Mouse (Mus musculus) stomach, embryonic 16.5 days (tissue): Measurements from ENCODE around the gene Stat5b. TPM values are rescaled to one million over a fixed set of nuclear protein-coding genes. Genes with fewer than 3 reads are reported as not detected.

Source experiments
- ATAC-seq: fragments of 200-750 bp; cut with Nextera tagmentation; 2 replicates; pipeline ENCODE4 v1.8.0; 2017; ENCODE audit warnings: moderate number of reproducible peaks, moderate TSS enrichment; ENCODE audit not compliant: insufficient read depth, low FRiP score
- H3K27ac ChIP-seq: fragments of 300-500 bp; sonication (generic); 2 replicates; pipeline ENCODE4 v1.5.1; 2014; ENCODE audit warnings: low read length
- H3K27me3 ChIP-seq: fragments of 300-500 bp; sonication (generic); 2 replicates; pipeline ENCODE4 v1.6.1; 2014; ENCODE audit warnings: low read length, control low read depth, mixed read lengths; ENCODE audit not compliant: control insufficient read depth, insufficient read depth
- H3K36me3 ChIP-seq: fragments of 300-500 bp; sonication (generic); 2 replicates; pipeline ENCODE4 v1.6.1; 2014; ENCODE audit warnings: low read length; ENCODE audit not compliant: control insufficient read depth, insufficient read depth
- H3K4me1 ChIP-seq: fragments of 300-500 bp; sonication (generic); 2 replicates; pipeline ENCODE4 v1.6.1; 2014; ENCODE audit warnings: low read length, control low read depth, mixed read lengths; ENCODE audit not compliant: control insufficient read depth, insufficient read depth
- H3K4me2 ChIP-seq: fragments of 300-500 bp; sonication (generic); 2 replicates; pipeline ENCODE4 v1.6.1; 2014; ENCODE audit warnings: low read depth, low read length, mixed read lengths
- H3K4me3 ChIP-seq: fragments of 300-500 bp; sonication (generic); replicated peaks from 2 replicates; pipeline ENCODE4 v1.5.1; 2014; ENCODE audit warnings: mild to moderate bottlenecking, low read length
- H3K9ac ChIP-seq: fragments of 300-500 bp; sonication (generic); 2 replicates; pipeline ENCODE4 v1.6.1; 2014; ENCODE audit warnings: low read length
- H3K9me3 ChIP-seq: fragments of 300-500 bp; sonication (generic); replicated peaks from 2 replicates; pipeline ENCODE4 v1.6.1; 2016; ENCODE audit warnings: low read length, control low read depth; ENCODE audit not compliant: control insufficient read depth
- WGBS: fragments of 180-500 bp; shearing (Covaris S2); extraction: QIAGEN DNeasy Blood & Tissue Kit; methylation state at CpG from one replicate; pipeline ENCODE4 v1.1.7; 2014; 5-methylcytosine and 5-hydroxymethylcytosine counted together
- polyA plus RNA-seq: library from polyadenylated mRNA; unstranded; fragments of >200 nt; fragmentation: Nextera tagmentation; extraction: Ambion mirVana; gene quantifications from 2 replicates; pipeline ENCODE4 v1.2.1, GENCODE M21; 2015

The Stat5b gene
- polyA plus RNA-seq, 1 experiment from 2014 or later, result 27.4 TPM

- H3K4me1 ChIP-seq, result peaks cover 28% of the 10 kb centered on the region
- ATAC-seq, result no peak
- H3K27me3 ChIP-seq, result no peaks in the 10 kb centered on the region
- no peak overlapping the region for H3K27ac ChIP-seq
- no peak overlapping the region for H3K9ac ChIP-seq
- H3K9me3 ChIP-seq, result no peaks in the 10 kb centered on the region
- WGBS, result 52% methylated on average over 9 of the region's 9 CpGs
- H3K36me3 ChIP-seq, result no peaks in the 10 kb centered on the region
- no peak overlapping the region for H3K4me2 ChIP-seq
- no peak overlapping the region for H3K4me3 ChIP-seq
Measured at GRCm38 (mm10) chr11:100817311-100817710, 33.2 kb downstream of the Stat5b start.

GRCm38 (mm10) chr11:100816801-100817200 is 33.7 kb downstream of the Stat5b start:
- Histone ChIP-seq H3K36me3 (no peaks in the 10 kb centered on the region), H3K4me1 (peaks cover 28% of the 10 kb centered on the region), H3K27me3 (no peaks in the 10 kb centered on the region), H3K4me2 (no peak overlapping the region), H3K4me3 (no peak overlapping the region), H3K27ac (no peak overlapping the region), H3K9me3 (no peaks in the 10 kb centered on the region), H3K9ac (no peak overlapping the region)
- 41% methylated on average over 4 of the region's 4 CpGs for WGBS
- ATAC-seq, result no peak

DNA sequence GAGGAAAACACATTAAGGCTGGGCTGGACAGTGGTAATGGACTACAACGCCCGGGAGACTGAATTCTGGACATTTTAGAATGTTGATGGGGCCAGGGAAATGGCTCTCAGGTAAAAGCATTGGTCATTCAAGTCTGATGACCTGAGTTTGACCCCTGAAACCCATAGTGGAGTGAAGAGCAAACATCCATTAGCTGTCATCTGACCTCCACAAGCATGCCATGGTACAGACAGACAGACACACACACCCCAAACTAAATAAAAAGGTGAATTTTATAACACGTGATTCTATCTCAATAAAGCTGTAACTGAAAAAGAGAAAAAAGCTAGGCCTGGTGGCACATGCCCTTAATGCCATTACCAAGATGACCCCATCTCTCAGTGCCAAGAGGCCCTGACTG is 34.2 kb downstream of the Stat5b start:
- H3K9me3 ChIP-seq, result no peaks in the 10 kb centered on the region
- H3K27me3 ChIP-seq, result no peaks in the 10 kb centered on the region
- no peak overlapping the region for H3K9ac ChIP-seq
- no peak overlapping the region for H3K4me2 ChIP-seq
- no peak overlapping the region for H3K4me3 ChIP-seq
- no peaks in the 10 kb centered on the region for H3K36me3 ChIP-seq
- WGBS, result 32% methylated on average over 3 of the region's 3 CpGs
- H3K27ac ChIP-seq, result no peak overlapping the region
- peaks cover 28% of the 10 kb centered on the region for H3K4me1 ChIP-seq
- ATAC-seq, result no peak

GRCm38 (mm10) chr11:100814498-100814897 is 36.0 kb downstream of the Stat5b start:
- Histone ChIP-seq H3K4me2 (peak overlapping the region; percentile 42), H3K4me3 (no peak overlapping the region), H3K9me3 (no peaks in the 10 kb centered on the region), H3K27me3 (no peaks in the 10 kb centered on the region), H3K36me3 (no peaks in the 10 kb centered on the region), H3K27ac (peak overlapping the region; percentile 38; the same call in 1 of the 2 replicates), H3K9ac (peak overlapping the region; percentile 54; the same call in 1 of the 2 replicates), H3K4me1 (peaks cover 28% of the 10 kb centered on the region)
- ATAC-seq, result peak; percentile 74; the same call in 1 of the 2 replicates
- 31% methylated on average over 13 of the region's 13 CpGs for WGBS

DNA sequence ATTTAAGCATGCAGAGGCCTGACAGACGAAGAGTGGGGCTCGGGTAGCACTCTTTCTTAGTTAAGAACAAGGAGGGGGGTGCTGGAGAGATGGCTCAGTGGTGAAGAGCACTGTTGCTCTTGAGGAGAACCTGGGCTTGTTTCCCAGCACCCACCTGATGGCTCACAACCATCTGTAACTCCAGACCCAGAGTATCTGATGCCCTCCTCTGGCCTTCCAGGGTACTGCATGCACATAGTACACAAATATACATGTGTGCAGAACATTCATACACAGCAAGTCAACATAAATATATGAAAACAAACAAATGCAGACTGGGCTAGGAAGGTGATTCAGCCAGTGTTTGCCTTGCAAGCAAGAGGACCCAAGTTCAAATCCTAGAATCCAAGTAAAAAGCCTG is 39.4 kb downstream of the Stat5b start:
- Histone ChIP-seq H3K4me3 (no peak overlapping the region), H3K4me1 (peaks cover 13% of the 10 kb centered on the region), H3K27ac (no peak overlapping the region), H3K4me2 (no peak overlapping the region), H3K27me3 (no peaks in the 10 kb centered on the region), H3K9ac (no peak overlapping the region), H3K36me3 (no peaks in the 10 kb centered on the region), H3K9me3 (no peaks in the 10 kb centered on the region)
- ATAC-seq, result no peak
- WGBS, result 94% methylated on average over 2 of the region's 2 CpGs

DNA sequence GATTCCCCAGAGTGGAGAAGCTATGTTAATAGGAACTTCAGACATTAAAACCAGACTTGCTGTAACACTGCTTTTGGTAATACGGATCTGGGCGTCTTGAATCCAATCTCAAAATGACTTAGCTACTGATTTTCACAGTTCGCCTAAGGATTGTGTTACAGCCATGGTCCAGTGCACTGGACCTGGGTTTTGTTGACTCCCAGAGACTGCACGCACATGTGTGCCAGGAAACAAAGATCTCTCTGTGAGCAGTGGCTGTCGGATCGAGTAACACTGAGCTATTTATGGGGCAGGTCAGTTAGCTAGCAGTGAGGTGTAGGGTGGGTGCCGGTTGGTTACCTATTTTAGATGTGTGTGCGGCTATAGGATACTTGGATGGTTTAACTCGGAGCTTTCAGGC is 40.0 kb downstream of the Stat5b start:
- ATAC-seq, result no peak
- no peak overlapping the region for H3K27ac ChIP-seq

DNA sequence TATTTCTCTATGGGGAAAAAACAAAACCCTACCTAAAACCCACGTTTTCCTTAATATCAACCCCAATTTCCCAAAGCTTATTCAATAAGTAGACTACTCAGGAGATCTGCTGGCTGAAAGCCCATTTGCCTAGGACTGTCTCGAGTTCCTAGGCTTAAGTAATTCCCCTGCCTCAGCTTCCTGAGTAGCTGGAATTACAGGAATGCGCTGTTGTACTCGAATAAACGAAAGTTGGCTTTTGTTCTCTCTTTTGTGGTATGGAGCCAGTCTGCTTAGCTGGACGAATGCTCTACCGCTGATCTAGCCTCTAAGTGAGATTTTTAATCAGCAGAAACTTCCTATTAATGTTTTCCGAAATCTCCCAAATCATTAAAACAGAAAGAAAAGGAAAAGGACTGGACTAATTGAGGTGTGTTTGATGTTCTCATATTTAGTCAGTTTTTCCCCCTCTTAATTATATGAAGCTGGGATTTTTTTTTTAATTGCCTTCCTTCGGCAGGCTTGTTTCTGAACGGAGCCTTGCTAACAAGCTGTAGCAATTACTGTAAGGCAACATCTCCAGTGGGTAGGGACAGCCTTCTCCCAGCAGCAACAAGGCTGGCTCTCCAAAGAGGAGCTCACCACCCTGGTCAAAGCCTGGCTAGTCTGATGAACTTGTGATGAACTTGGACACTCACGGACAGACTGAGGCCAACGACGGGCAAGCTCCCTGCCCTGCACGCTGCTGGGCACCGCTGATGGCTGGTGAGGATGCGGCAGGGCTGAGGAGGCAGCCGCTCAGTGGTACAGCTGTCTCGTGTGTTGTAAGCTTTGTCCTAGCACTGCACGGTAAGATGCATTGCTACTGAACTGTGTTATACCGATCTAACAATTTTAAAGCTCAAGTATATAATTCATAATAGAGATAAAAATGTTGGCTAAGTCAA is 43.9 kb downstream of the Stat5b start:
- ATAC-seq, result no peak
- no peaks in the 10 kb centered on the region for H3K9me3 ChIP-seq
- 71% methylated on average over 20 of the region's 20 CpGs for WGBS

More for the DNA sequence above, 40.0 kb downstream of the Stat5b start:
- peaks cover 9% of the 10 kb centered on the region for H3K4me1 ChIP-seq
- H3K4me2 ChIP-seq, result no peak overlapping the region
- H3K9ac ChIP-seq, result no peak overlapping the region
- WGBS, result 81% methylated on average over 9 of the region's 9 CpGs
- H3K36me3 ChIP-seq, result no peaks in the 10 kb centered on the region
- no peaks in the 10 kb centered on the region for H3K9me3 ChIP-seq
- H3K27me3 ChIP-seq, result no peaks in the 10 kb centered on the region
- no peak overlapping the region for H3K4me3 ChIP-seq

DNA sequence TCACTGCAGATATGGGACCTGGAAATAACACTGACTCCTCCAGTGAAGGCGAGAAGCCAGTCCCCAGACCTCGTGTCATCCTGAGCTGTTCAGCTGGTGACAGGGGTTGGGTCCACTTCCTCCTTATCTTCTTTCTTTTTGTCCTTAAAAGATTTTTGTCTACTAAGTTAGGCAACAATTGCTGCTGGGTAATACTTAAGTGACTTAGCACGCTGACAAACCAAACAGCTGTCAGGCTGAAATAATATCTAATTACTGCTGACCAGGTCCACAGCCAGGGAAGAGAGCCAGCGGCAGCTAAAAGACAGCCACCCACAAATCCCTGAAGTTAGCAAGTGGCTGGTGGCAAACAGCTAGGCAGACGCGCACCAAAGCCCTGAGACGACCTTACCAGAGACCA is 45.0 kb downstream of the Stat5b start:
- no peaks in the 10 kb centered on the region for H3K4me1 ChIP-seq
- no peak overlapping the region for H3K4me2 ChIP-seq
- WGBS, result 70% methylated on average over 7 of the region's 7 CpGs
- H3K4me3 ChIP-seq, result no peak overlapping the region
- H3K27me3 ChIP-seq, result no peaks in the 10 kb centered on the region
- H3K9me3 ChIP-seq, result no peaks in the 10 kb centered on the region
- H3K27ac ChIP-seq, result no peak overlapping the region
- no peak overlapping the region for H3K9ac ChIP-seq
- H3K36me3 ChIP-seq, result peaks cover 21% of the 10 kb centered on the region
- no peak for ATAC-seq

More for the DNA sequence above, 43.9 kb downstream of the Stat5b start:
- Histone ChIP-seq H3K36me3 (peaks cover 21% of the 10 kb centered on the region), H3K4me2 (no peak overlapping the region), H3K4me3 (no peak overlapping the region), H3K27ac (no peak overlapping the region), H3K9ac (no peak overlapping the region), H3K27me3 (no peaks in the 10 kb centered on the region), H3K4me1 (no peaks in the 10 kb centered on the region)

- no peak overlapping the region for H3K27ac ChIP-seq
- H3K36me3 ChIP-seq, result peaks cover 21% of the 10 kb centered on the region
- no peaks in the 10 kb centered on the region for H3K4me1 ChIP-seq
- H3K27me3 ChIP-seq, result no peaks in the 10 kb centered on the region
- no peak for ATAC-seq
- no peak overlapping the region for H3K9ac ChIP-seq
- H3K9me3 ChIP-seq, result no peaks in the 10 kb centered on the region
- WGBS, result 85% methylated on average over 10 of the region's 10 CpGs
- no peak overlapping the region for H3K4me2 ChIP-seq
- H3K4me3 ChIP-seq, result no peak overlapping the region
Measured at GRCm38 (mm10) chr11:100804409-100804808, 46.1 kb downstream of the Stat5b start.
